Mouse (Mus musculus) colon, adult 2 months (tissue): ENCODE measurements around the gene Npr3. TPM values are rescaled to one million over a fixed set of nuclear protein-coding genes. Genes with fewer than 3 reads are reported as not detected.

Experiments used
- polyA plus RNA-seq: library from polyadenylated mRNA; depleted of rRNA; stranded (reverse); fragments of >200 nt; gene quantifications from 2 replicates; pipeline ENCODE4 v1.2.3, GENCODE M21; 2012; rRNA removed

The Npr3 gene
- polyA plus RNA-seq: 1.4 and 1.8 TPM in 2 replicates

DNA sequence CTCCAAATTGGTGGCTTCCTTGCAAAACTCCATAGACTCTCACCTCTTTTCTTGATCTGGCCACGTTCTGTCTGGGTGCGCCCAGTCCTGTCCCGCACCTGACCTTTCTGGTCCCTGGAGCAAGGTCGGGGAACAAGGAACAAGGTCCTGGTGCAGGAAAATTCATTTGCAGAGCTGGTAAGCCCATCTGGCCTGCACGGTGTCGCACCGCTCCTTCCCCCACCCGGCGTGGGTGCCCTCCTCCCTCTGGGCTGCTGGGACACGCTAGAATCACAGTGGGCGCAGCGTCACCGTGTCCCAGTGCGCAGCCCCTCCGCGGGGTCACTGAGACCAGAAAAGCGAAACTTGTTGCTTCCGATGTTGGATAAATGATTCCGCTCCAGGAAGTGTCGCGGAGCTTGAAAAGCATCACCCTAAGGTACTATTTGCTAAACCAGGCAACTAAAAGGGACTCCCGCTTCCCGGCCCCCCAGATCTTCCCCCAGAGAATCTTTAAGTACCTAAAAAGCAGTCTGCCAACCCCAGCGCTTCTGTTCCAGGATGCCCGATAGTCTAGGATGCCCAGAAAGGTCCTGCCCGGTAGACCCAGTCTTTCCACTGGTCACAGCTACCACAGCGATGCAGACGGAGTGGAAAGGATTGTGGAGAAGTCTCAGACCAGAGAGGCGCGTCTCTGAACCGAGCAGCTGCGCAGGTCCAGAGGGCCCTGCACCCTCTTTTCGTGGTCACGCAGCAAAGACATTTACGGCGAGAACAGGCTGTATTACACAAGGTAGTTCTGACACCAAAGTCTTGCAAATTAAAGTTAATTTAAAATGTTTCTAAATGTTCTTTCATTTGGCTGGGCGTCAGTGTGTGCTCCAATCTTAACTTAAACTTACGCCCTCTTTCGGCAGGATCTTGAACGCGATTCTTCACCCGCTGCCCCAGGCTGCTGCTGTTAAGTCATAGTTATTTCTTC is at the start of gene Npr3:
Gene Npr3 (minus strand): TSS at position 717 of the 961 bp plus-strand sequence.

Other genes starting within 250 kb of the Npr3 start
- gene Sub1, start 89.7 kb upstream of the Npr3 start, polyA plus RNA-seq: 0.57 and 1.2 TPM in 2 replicates
- gene Zfr, start 210.5 kb upstream of the Npr3 start, polyA plus RNA-seq: 115 and 118 TPM in 2 replicates